Mouse (Mus musculus) mouse embryonic stem cell (cell line): Measurements from ENCODE around the gene Psmd3.

Experiments used
- in situ Hi-C, 2 experiments: fragments of 300-500 bp; cut with MboI; formaldehyde crosslinking; loops; 1 replicate in 1 of 2; 3 replicates in 1 of 2; pipeline ENCODE4 v1.14.3; 2019 to 2020; ENCODE audit warnings: low sequenced_read_pairs in 2 of 2, low pct_unique_long_range_greater_than_20kb in 1 of 2, mixed read lengths in 1 of 2; ENCODE audit not compliant: unreplicated experiment in 1 of 2

Gene Psmd3

DNA sequence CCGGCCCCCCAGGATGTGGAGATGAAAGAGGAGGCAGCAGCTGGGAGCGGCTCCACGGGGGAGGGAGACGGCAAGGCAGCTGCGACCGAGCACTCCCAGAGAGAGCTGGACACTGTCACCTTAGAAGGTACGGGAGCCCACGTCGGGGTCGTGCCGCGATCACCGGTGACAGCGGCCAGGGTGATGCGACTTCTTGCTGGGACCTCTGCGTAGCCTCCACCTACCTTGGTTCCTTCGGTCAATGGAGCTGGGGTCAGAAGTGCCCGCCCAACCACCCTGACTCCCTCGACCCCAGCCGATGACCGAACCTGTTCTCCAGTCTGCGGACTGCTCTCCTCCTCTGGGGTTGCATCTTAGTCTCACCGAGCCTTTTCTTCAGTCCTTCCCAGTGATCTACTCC lies 457 bp downstream of the Psmd3 start:
- in situ Hi-C loops: no loop called here

GRCm38 (mm10) chr11:98685642-98686041 lies 3.3 kb downstream of the Psmd3 start:
- in situ Hi-C loops: no loop called here

- in situ Hi-C loops: no loop called here
Measured at GRCm38 (mm10) chr11:98686976-98687375, 4.6 kb downstream of the Psmd3 start.

GRCm38 (mm10) chr11:98688009-98688408 lies 5.7 kb downstream of the Psmd3 start:
- in situ Hi-C loops: no loop called here

GRCm38 (mm10) chr11:98693201-98693600 lies 10.8 kb downstream of the Psmd3 start:
- in situ Hi-C loops: no loop called here

GRCm38 (mm10) chr11:98693746-98694145 lies 11.4 kb downstream of the Psmd3 start:
- in situ Hi-C loops: no loop called here

DNA sequence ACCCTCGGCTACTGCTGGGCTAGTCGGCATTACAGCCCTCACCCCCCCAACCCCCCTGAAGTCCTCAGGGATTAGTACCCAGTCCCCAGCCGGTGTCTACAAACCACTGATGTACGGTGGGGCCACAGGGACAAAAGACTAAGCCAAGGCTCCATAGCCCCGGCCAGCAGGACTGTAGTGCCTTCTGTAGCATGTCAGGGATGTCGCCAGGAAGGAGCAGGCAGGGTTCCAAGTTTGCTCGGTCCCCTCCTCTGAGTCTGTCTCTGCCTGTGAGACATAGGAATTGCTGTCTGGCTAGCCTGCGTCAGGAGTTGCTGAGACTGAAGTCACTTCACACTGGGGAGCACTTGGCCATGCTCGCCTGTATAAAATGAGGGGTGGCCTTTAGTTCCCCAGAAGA lies 11.9 kb downstream of the Psmd3 start:
- in situ Hi-C loops: no loop called here

- in situ Hi-C loops: loop anchor here in 1 of 2 experiments (5.0 kb wide), 1 partner anchor 87 kb away; no protein-coding TSS in a partner anchor
Measured at GRCm38 (mm10) chr11:98695408-98695807, 13.1 kb downstream of the Psmd3 start.

DNA sequence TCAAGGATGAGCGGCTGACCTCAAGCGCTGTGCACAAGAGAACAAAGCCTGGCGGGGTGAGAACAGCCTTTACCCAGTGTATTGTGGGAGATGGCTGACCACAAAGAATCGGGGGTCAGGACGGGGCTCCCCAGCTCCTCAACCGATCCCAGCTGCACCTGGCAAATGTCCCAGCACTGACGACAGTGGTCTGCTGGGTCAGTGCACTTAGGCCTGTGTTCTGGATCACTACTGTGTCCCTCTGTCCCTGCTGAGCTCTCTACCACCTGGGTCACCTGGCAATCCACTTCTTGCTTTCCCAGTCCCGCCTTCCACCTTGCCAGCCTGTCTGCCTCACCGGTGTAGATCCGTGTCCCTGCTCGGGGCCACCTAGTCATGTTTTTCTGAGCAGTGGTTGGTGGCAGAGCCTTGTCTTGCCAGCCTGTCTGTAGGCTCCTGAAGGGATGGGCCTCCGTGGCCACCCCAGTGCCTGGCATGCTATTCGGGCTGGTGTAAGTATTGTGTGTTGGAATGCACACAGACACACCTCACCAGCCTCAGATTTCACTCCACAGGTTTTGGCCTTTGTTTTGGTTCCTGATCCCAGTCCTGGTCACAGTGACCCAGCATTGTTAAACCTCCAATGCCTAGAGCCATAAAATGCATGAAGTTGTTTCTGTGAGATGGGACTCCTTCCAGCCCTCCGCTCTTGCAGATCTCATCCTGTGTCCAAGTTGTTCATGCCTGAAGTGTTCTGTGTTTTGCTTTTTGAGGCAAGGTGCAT lies 14.3 kb downstream of the Psmd3 start:
- in situ Hi-C loops: loop anchor here in 1 of 2 experiments (5.0 kb wide), 1 partner anchor 86 kb away; no protein-coding TSS in a partner anchor

GRCm38 (mm10) chr11:98697225-98697624 lies 14.9 kb downstream of the Psmd3 start:
- in situ Hi-C loops: loop anchor here in 1 of 2 experiments (5.0 kb wide), 1 partner anchor 85 kb away; no protein-coding TSS in a partner anchor

- in situ Hi-C loops: loop anchor here in 1 of 2 experiments (5.0 kb wide), 1 partner anchor 83 kb away; no protein-coding TSS in a partner anchor
Measured at GRCm38 (mm10) chr11:98698849-98699640, 16.7 kb downstream of the Psmd3 start.

DNA sequence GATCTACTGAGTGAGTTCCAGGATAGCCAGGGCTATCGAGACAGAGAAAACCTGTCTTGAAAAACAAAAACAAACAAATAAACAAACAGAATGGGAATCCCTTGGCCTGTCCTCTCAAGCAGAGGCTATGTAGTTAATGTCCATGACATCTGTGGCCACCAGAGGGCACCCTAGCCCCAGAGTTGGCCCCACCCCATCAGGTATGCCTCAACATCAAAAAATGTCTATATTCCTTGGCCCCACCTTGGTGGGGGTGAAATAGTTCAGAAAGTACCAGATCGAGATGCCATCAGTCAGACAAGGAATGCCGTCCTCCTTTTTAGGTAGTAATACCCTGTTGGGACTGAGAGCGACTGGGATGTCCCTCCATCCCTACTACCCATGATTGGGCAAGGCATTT lies 17.6 kb downstream of the Psmd3 start:
- in situ Hi-C loops: loop anchor here in 1 of 2 experiments (5.0 kb wide), 1 partner anchor 82 kb away; no protein-coding TSS in a partner anchor

- in situ Hi-C loops: no loop called here
Measured at GRCm38 (mm10) chr11:98701213-98701670, 18.9 kb downstream of the Psmd3 start, which contains the start of gene Csf3. Csf3 (plus strand) TSS chr11:98701263.

DNA sequence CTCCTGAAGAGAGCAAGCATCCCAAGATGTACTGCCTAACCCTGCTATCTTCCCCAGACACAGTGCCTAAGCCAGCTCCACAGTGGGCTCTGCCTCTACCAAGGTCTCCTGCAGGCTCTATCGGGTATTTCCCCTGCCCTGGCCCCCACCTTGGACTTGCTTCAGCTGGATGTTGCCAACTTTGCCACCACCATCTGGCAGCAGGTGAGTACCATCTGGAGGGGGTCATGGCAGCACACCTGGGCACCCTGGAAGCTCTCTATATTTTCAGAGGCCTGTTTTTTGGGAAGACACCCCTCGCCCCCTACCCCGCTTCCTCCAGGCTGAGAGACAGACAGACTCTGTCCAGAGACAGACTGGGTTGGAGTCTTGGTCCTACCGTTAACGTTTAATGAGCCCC lies 20.0 kb downstream of the Psmd3 start:
- in situ Hi-C loops: no loop called here

GRCm38 (mm10) chr11:98705021-98705420 lies 22.7 kb downstream of the Psmd3 start:
- in situ Hi-C loops: no loop called here

- in situ Hi-C loops: no loop called here
Measured at GRCm38 (mm10) chr11:98707401-98708281, 25.3 kb downstream of the Psmd3 start.

- in situ Hi-C loops: no loop called here
Measured at GRCm38 (mm10) chr11:98708282-98708956, 26.1 kb downstream of the Psmd3 start.
